Mouse (Mus musculus) ovary, postnatal 36 days (tissue): ENCODE data around the gene Cryz.
A peak's percentile ranks its signal among the peaks of the same experiment; 100 is the strongest.
"Not testable (repeated sequence)": the region's sequence is repeated elsewhere in the genome, so short reads cannot be mapped to it uniquely, and the experiment has no call there.

Experiments
- DNase-seq: peaks from one replicate; pipeline ENCODE4 v3.0.0; 2022; ENCODE audit warnings: low spot score, mixed read lengths

The Cryz gene

GRCm38 (mm10) chr3:154611888-154612287 lies 15.4 kb downstream of the Cryz start:
- DNase-seq, result no peak

GRCm38 (mm10) chr3:154614771-154615170 lies 18.3 kb downstream of the Cryz start:
- no peak for DNase-seq

- DNase-seq, result no peak
Observed at GRCm38 (mm10) chr3:154615304-154615703, 18.8 kb downstream of the Cryz start.

- no peak for DNase-seq
Observed at GRCm38 (mm10) chr3:154616106-154616505, 19.6 kb downstream of the Cryz start.

GRCm38 (mm10) chr3:154628284-154628683 lies 31.8 kb downstream of the Cryz start:
- DNase-seq, result no peak

- not testable (repeated sequence) for DNase-seq
Observed at GRCm38 (mm10) chr3:154631281-154631680, 34.8 kb downstream of the Cryz start.

GRCm38 (mm10) chr3:154633091-154633490 lies 36.6 kb downstream of the Cryz start:
- DNase-seq, result no peak

- no peak for DNase-seq
Observed at GRCm38 (mm10) chr3:154646638-154647442, 50.3 kb downstream of the Cryz start.

GRCm38 (mm10) chr3:154647443-154647780 lies 50.9 kb downstream of the Cryz start:
- no peak for DNase-seq

GRCm38 (mm10) chr3:154649411-154650285 lies 53.1 kb downstream of the Cryz start:
- no peak for DNase-seq

GRCm38 (mm10) chr3:154651192-154651821 lies 54.8 kb downstream of the Cryz start:
- no peak for DNase-seq

- peak; percentile 60 for DNase-seq
Observed at GRCm38 (mm10) chr3:154652581-154653420, 56.3 kb downstream of the Cryz start.

GRCm38 (mm10) chr3:154653454-154653853 lies 56.9 kb downstream of the Cryz start:
- DNase-seq, result no peak

GRCm38 (mm10) chr3:154654284-154654683 lies 57.8 kb downstream of the Cryz start:
- DNase-seq, result no peak

- DNase-seq, result no peak
Observed at GRCm38 (mm10) chr3:154654901-154655300, 58.4 kb downstream of the Cryz start.

GRCm38 (mm10) chr3:154655711-154656110 lies 59.2 kb downstream of the Cryz start:
- no peak for DNase-seq

GRCm38 (mm10) chr3:154663545-154663944 lies 67.0 kb downstream of the Cryz start, which contains the start of gene Erich3:
Erich3 (plus strand) TSS chr3:154663859.
- DNase-seq, result no peak

GRCm38 (mm10) chr3:154663976-154664581 lies 67.6 kb downstream of the Cryz start:
- DNase-seq, result peak; percentile 31

GRCm38 (mm10) chr3:154664636-154665035 lies 68.1 kb downstream of the Cryz start:
- DNase-seq, result no peak

GRCm38 (mm10) chr3:154668485-154668884 lies 72.0 kb downstream of the Cryz start:
- no peak for DNase-seq

- DNase-seq, result no peak
Observed at GRCm38 (mm10) chr3:154670584-154670983, 74.1 kb downstream of the Cryz start.
